Mouse (Mus musculus): Measurements from ENCODE around the gene Cast.

DNA sequence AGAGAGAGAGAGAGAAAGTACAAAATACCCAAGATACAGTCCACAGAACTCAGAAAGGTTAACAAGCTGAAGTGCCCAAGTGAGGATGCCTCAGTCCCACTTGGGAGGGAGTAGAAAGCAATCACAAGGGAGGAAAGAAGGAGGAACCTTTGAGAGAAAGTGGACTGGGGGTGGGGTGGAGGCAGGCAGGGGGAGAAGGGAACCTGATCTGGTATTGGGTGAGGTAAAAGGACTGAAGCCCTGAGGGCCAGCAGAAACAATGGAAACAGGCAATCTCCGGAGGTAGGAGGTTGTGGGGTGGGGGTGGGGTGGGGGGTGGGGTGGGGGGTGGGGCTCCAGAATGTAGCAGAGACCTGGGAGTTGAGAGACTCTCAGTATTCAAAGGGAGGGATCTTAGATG lies 20.9 kb downstream of the Cast start:
- TF ChIP-seq EP300 (IDR thresholded peaks at IDR 0.05; ENCODE audit: insufficient read depth, low read depth, low read length) = no peak
- no peak for TF ChIP-seq CTCF (IDR thresholded peaks at IDR 0.05)
- TF ChIP-seq POLR2A (IDR thresholded peaks at IDR 0.05; ENCODE audit: insufficient read depth, low read depth, low read length) = no peak

Data from heart, adult 2 months (tissue).